Mouse (Mus musculus): Measurements from ENCODE around the gene Gpr68. TPM values are rescaled to one million over a fixed set of nuclear protein-coding genes. Genes with fewer than 3 reads are reported as not detected.

Gene Gpr68
- polyA plus RNA-seq, 1 experiment, result not detected

- H3K4me1 ChIP-seq (ENCODE audit: control insufficient read depth, insufficient read depth, low read length), result no peaks in the 10 kb centered on the region
- no peak overlapping the region for H3K4me3 ChIP-seq (ENCODE audit: insufficient read depth, low read length)
- H3K27ac ChIP-seq (ENCODE audit: insufficient read depth, low read length), result no peak overlapping the region
- TF ChIP-seq CTCF (IDR thresholded peaks at IDR 0.05; ENCODE audit: borderline replicate concordance, insufficient read depth, low read length), result no peak
- TF ChIP-seq POLR2A (IDR thresholded peaks at IDR 0.05; ENCODE audit: low read depth, low read length), result no peak
These were observed 17.9 kb upstream of the Gpr68 start for GRCm38 (mm10) chr12:100925644-100926619.

GRCm38 (mm10) chr12:100924646-100925339 is 16.8 kb upstream of the Gpr68 start:
- H3K27ac ChIP-seq (ENCODE audit: insufficient read depth, low read length), result no peak overlapping the region
- TF ChIP-seq CTCF (IDR thresholded peaks at IDR 0.05; ENCODE audit: borderline replicate concordance, insufficient read depth, low read length) (no peak), POLR2A (IDR thresholded peaks at IDR 0.05; ENCODE audit: low read depth, low read length) (no peak)
- H3K4me3 ChIP-seq (ENCODE audit: insufficient read depth, low read length), result no peak overlapping the region
- no peaks in the 10 kb centered on the region for H3K4me1 ChIP-seq (ENCODE audit: control insufficient read depth, insufficient read depth, low read length)

GRCm38 (mm10) chr12:100910731-100911130 is 2.7 kb upstream of the Gpr68 start:
- TF ChIP-seq CTCF (IDR thresholded peaks at IDR 0.05; ENCODE audit: borderline replicate concordance, insufficient read depth, low read length), result no peak
- TF ChIP-seq POLR2A (IDR thresholded peaks at IDR 0.05; ENCODE audit: low read depth, low read length), result no peak
- H3K4me1 ChIP-seq (ENCODE audit: control insufficient read depth, insufficient read depth, low read length), result no peaks in the 10 kb centered on the region
- no peak overlapping the region for H3K27ac ChIP-seq (ENCODE audit: insufficient read depth, low read length)
- H3K4me3 ChIP-seq (ENCODE audit: insufficient read depth, low read length), result no peak overlapping the region

- no peak overlapping the region for H3K27ac ChIP-seq (ENCODE audit: insufficient read depth, low read length)
- no peaks in the 10 kb centered on the region for H3K4me1 ChIP-seq (ENCODE audit: control insufficient read depth, insufficient read depth, low read length)
- TF ChIP-seq CTCF (IDR thresholded peaks at IDR 0.05; ENCODE audit: borderline replicate concordance, insufficient read depth, low read length), result no peak
- no peak for TF ChIP-seq POLR2A (IDR thresholded peaks at IDR 0.05; ENCODE audit: low read depth, low read length)
- H3K4me3 ChIP-seq (ENCODE audit: insufficient read depth, low read length), result no peak overlapping the region
These were observed 1.8 kb upstream of the Gpr68 start for GRCm38 (mm10) chr12:100909765-100910164.

GRCm38 (mm10) chr12:100908298-100909034 is 468 bp upstream of the Gpr68 start:
- Histone ChIP-seq H3K4me3 (ENCODE audit: insufficient read depth, low read length) (no peak overlapping the region), H3K4me1 (ENCODE audit: control insufficient read depth, insufficient read depth, low read length) (no peaks in the 10 kb centered on the region), H3K27ac (ENCODE audit: insufficient read depth, low read length) (no peak overlapping the region)
- no peak for TF ChIP-seq CTCF (IDR thresholded peaks at IDR 0.05; ENCODE audit: borderline replicate concordance, insufficient read depth, low read length)
- TF ChIP-seq POLR2A (IDR thresholded peaks at IDR 0.05; ENCODE audit: low read depth, low read length), result no peak

GRCm38 (mm10) chr12:100906861-100907260 is 1.1 kb downstream of the Gpr68 start:
- Histone ChIP-seq H3K4me1 (ENCODE audit: control insufficient read depth, insufficient read depth, low read length) (no peaks in the 10 kb centered on the region), H3K27ac (ENCODE audit: insufficient read depth, low read length) (no peak overlapping the region), H3K4me3 (ENCODE audit: insufficient read depth, low read length) (no peak overlapping the region)
- TF ChIP-seq POLR2A (IDR thresholded peaks at IDR 0.05; ENCODE audit: low read depth, low read length) (no peak), CTCF (IDR thresholded peaks at IDR 0.05; ENCODE audit: borderline replicate concordance, insufficient read depth, low read length) (no peak)

- H3K27ac ChIP-seq (ENCODE audit: insufficient read depth, low read length), result no peak overlapping the region
- TF ChIP-seq POLR2A (IDR thresholded peaks at IDR 0.05; ENCODE audit: low read depth, low read length) (no peak), CTCF (IDR thresholded peaks at IDR 0.05; ENCODE audit: borderline replicate concordance, insufficient read depth, low read length) (no peak)
- H3K4me1 ChIP-seq (ENCODE audit: control insufficient read depth, insufficient read depth, low read length), result no peaks in the 10 kb centered on the region
- no peak overlapping the region for H3K4me3 ChIP-seq (ENCODE audit: insufficient read depth, low read length)
These were observed 4.2 kb downstream of the Gpr68 start for GRCm38 (mm10) chr12:100903761-100904160.

- Histone ChIP-seq H3K4me1 (ENCODE audit: control insufficient read depth, insufficient read depth, low read length) (no peaks in the 10 kb centered on the region), H3K4me3 (ENCODE audit: insufficient read depth, low read length) (no peak overlapping the region), H3K27ac (ENCODE audit: insufficient read depth, low read length) (no peak overlapping the region)
- no peak for TF ChIP-seq POLR2A (IDR thresholded peaks at IDR 0.05; ENCODE audit: low read depth, low read length)
- TF ChIP-seq CTCF (IDR thresholded peaks at IDR 0.05; ENCODE audit: borderline replicate concordance, insufficient read depth, low read length), result no peak
These were observed 6.6 kb downstream of the Gpr68 start for GRCm38 (mm10) chr12:100901386-100901785.

GRCm38 (mm10) chr12:100900901-100901300 is 7.1 kb downstream of the Gpr68 start:
- TF ChIP-seq POLR2A (IDR thresholded peaks at IDR 0.05; ENCODE audit: low read depth, low read length), result no peak
- no peak for TF ChIP-seq CTCF (IDR thresholded peaks at IDR 0.05; ENCODE audit: borderline replicate concordance, insufficient read depth, low read length)
- H3K4me1 ChIP-seq (ENCODE audit: control insufficient read depth, insufficient read depth, low read length), result no peaks in the 10 kb centered on the region
- H3K4me3 ChIP-seq (ENCODE audit: insufficient read depth, low read length), result no peak overlapping the region
- no peak overlapping the region for H3K27ac ChIP-seq (ENCODE audit: insufficient read depth, low read length)
